Mouse (Mus musculus): Measurements from ENCODE around the gene Pkp4. TPM values are rescaled to one million over a fixed set of nuclear protein-coding genes. Genes with fewer than 3 reads are reported as not detected.

Gene Pkp4
- polyA plus RNA-seq, 1 experiment from 2014 or later, result 48.3 TPM

- 62% methylated on average over 4 of the region's 4 CpGs for WGBS
- no peak overlapping the region for H3K27ac ChIP-seq (ENCODE audit: low read length)
- ATAC-seq (replicated peaks; ENCODE audit: extremely low read depth, insufficient read depth, low FRiP score), result no peak
Measured at GRCm38 (mm10) chr2:59178960-59179359, 18.3 kb downstream of the Pkp4 start.

GRCm38 (mm10) chr2:59179487-59179886, 18.8 kb downstream of the Pkp4 start:
- Histone ChIP-seq H3K9ac (ENCODE audit: low read length) (no peak overlapping the region), H3K4me1 (ENCODE audit: control insufficient read depth, insufficient read depth, low read length) (peaks cover 13% of the 10 kb centered on the region), H3K36me3 (ENCODE audit: control insufficient read depth, insufficient read depth) (no peaks in the 10 kb centered on the region), H3K4me3 (ENCODE audit: low read length) (no peak overlapping the region), H3K4me2 (ENCODE audit: low read depth, low read length) (no peak overlapping the region), H3K27me3 (ENCODE audit: control insufficient read depth, insufficient read depth, low read length) (no peaks in the 10 kb centered on the region), H3K27ac (ENCODE audit: low read length) (no peak overlapping the region), H3K9me3 (replicated peaks; ENCODE audit: control insufficient read depth, low read length) (no peaks in the 10 kb centered on the region)
- WGBS, result 54% methylated on average over 5 of the region's 5 CpGs
- no peak for ATAC-seq (replicated peaks; ENCODE audit: extremely low read depth, insufficient read depth, low FRiP score)

More at GRCm38 (mm10) chr2:59178960-59179359, 18.3 kb downstream of the Pkp4 start:
- H3K36me3 ChIP-seq (ENCODE audit: control insufficient read depth, insufficient read depth), result no peaks in the 10 kb centered on the region
- H3K4me2 ChIP-seq (ENCODE audit: low read depth, low read length), result no peak overlapping the region
- peaks cover 13% of the 10 kb centered on the region for H3K4me1 ChIP-seq (ENCODE audit: control insufficient read depth, insufficient read depth, low read length)
- no peaks in the 10 kb centered on the region for H3K9me3 ChIP-seq (replicated peaks; ENCODE audit: control insufficient read depth, low read length)
- H3K4me3 ChIP-seq (ENCODE audit: low read length), result no peak overlapping the region
- no peaks in the 10 kb centered on the region for H3K27me3 ChIP-seq (ENCODE audit: control insufficient read depth, insufficient read depth, low read length)
- H3K9ac ChIP-seq (ENCODE audit: low read length), result no peak overlapping the region

- no peak overlapping the region for H3K4me2 ChIP-seq (ENCODE audit: low read depth, low read length)
- no peaks in the 10 kb centered on the region for H3K9me3 ChIP-seq (replicated peaks; ENCODE audit: control insufficient read depth, low read length)
- no peak overlapping the region for H3K9ac ChIP-seq (ENCODE audit: low read length)
- no peak overlapping the region for H3K27ac ChIP-seq (ENCODE audit: low read length)
- H3K4me3 ChIP-seq (ENCODE audit: low read length), result no peak overlapping the region
- ATAC-seq (replicated peaks; ENCODE audit: extremely low read depth, insufficient read depth, low FRiP score), result no peak
- peaks cover 13% of the 10 kb centered on the region for H3K4me1 ChIP-seq (ENCODE audit: control insufficient read depth, insufficient read depth, low read length)
- H3K36me3 ChIP-seq (ENCODE audit: control insufficient read depth, insufficient read depth), result no peaks in the 10 kb centered on the region
- H3K27me3 ChIP-seq (ENCODE audit: control insufficient read depth, insufficient read depth, low read length), result no peaks in the 10 kb centered on the region
- 86% methylated on average over 15 of the region's 15 CpGs for WGBS
Measured at GRCm38 (mm10) chr2:59181321-59182113, 20.9 kb downstream of the Pkp4 start.

GRCm38 (mm10) chr2:59183541-59183940, 22.9 kb downstream of the Pkp4 start:
- Histone ChIP-seq H3K9me3 (replicated peaks; ENCODE audit: control insufficient read depth, low read length) (no peaks in the 10 kb centered on the region), H3K4me3 (ENCODE audit: low read length) (no peak overlapping the region), H3K4me2 (ENCODE audit: low read depth, low read length) (no peak overlapping the region), H3K27me3 (ENCODE audit: control insufficient read depth, insufficient read depth, low read length) (no peaks in the 10 kb centered on the region), H3K4me1 (ENCODE audit: control insufficient read depth, insufficient read depth, low read length) (peaks cover 12% of the 10 kb centered on the region), H3K27ac (ENCODE audit: low read length) (no peak overlapping the region), H3K9ac (ENCODE audit: low read length) (no peak overlapping the region), H3K36me3 (ENCODE audit: control insufficient read depth, insufficient read depth) (peaks cover 7% of the 10 kb centered on the region)
- no peak for ATAC-seq (replicated peaks; ENCODE audit: extremely low read depth, insufficient read depth, low FRiP score)
- 79% methylated on average over 4 of the region's 4 CpGs for WGBS

- peaks cover 7% of the 10 kb centered on the region for H3K36me3 ChIP-seq (ENCODE audit: control insufficient read depth, insufficient read depth)
- H3K4me1 ChIP-seq (ENCODE audit: control insufficient read depth, insufficient read depth, low read length), result peaks cover 7% of the 10 kb centered on the region
- 90% methylated on average over 11 of the region's 11 CpGs for WGBS
- H3K9me3 ChIP-seq (replicated peaks; ENCODE audit: control insufficient read depth, low read length), result no peaks in the 10 kb centered on the region
- H3K9ac ChIP-seq (ENCODE audit: low read length), result no peak overlapping the region
- no peak overlapping the region for H3K4me3 ChIP-seq (ENCODE audit: low read length)
- ATAC-seq (replicated peaks; ENCODE audit: extremely low read depth, insufficient read depth, low FRiP score), result no peak
- H3K27ac ChIP-seq (ENCODE audit: low read length), result no peak overlapping the region
- H3K27me3 ChIP-seq (ENCODE audit: control insufficient read depth, insufficient read depth, low read length), result no peaks in the 10 kb centered on the region
- no peak overlapping the region for H3K4me2 ChIP-seq (ENCODE audit: low read depth, low read length)
Measured at GRCm38 (mm10) chr2:59184107-59185064, 23.7 kb downstream of the Pkp4 start.

- peaks cover 7% of the 10 kb centered on the region for H3K36me3 ChIP-seq (ENCODE audit: control insufficient read depth, insufficient read depth)
- peaks cover 17% of the 10 kb centered on the region for H3K4me1 ChIP-seq (ENCODE audit: control insufficient read depth, insufficient read depth, low read length)
- H3K27ac ChIP-seq (ENCODE audit: low read length), result no peak overlapping the region
- 88% methylated on average over 8 of the region's 8 CpGs for WGBS
- H3K27me3 ChIP-seq (ENCODE audit: control insufficient read depth, insufficient read depth, low read length), result no peaks in the 10 kb centered on the region
- no peak overlapping the region for H3K4me2 ChIP-seq (ENCODE audit: low read depth, low read length)
- H3K4me3 ChIP-seq (ENCODE audit: low read length), result no peak overlapping the region
- no peak overlapping the region for H3K9ac ChIP-seq (ENCODE audit: low read length)
- H3K9me3 ChIP-seq (replicated peaks; ENCODE audit: control insufficient read depth, low read length), result no peaks in the 10 kb centered on the region
- no peak for ATAC-seq (replicated peaks; ENCODE audit: extremely low read depth, insufficient read depth, low FRiP score)
Measured at GRCm38 (mm10) chr2:59186122-59186521, 25.5 kb downstream of the Pkp4 start.

- Histone ChIP-seq H3K9ac (ENCODE audit: low read length) (no peak overlapping the region), H3K27me3 (ENCODE audit: control insufficient read depth, insufficient read depth, low read length) (no peaks in the 10 kb centered on the region), H3K4me1 (ENCODE audit: control insufficient read depth, insufficient read depth, low read length) (peaks cover 23% of the 10 kb centered on the region), H3K9me3 (replicated peaks; ENCODE audit: control insufficient read depth, low read length) (no peaks in the 10 kb centered on the region), H3K4me2 (ENCODE audit: low read depth, low read length) (no peak overlapping the region), H3K27ac (ENCODE audit: low read length) (no peak overlapping the region), H3K4me3 (ENCODE audit: low read length) (no peak overlapping the region), H3K36me3 (ENCODE audit: control insufficient read depth, insufficient read depth) (peaks cover 7% of the 10 kb centered on the region)
- no peak for ATAC-seq (replicated peaks; ENCODE audit: extremely low read depth, insufficient read depth, low FRiP score)
- WGBS, result 92% methylated on average over 6 of the region's 6 CpGs
Measured at GRCm38 (mm10) chr2:59186966-59187365, 26.3 kb downstream of the Pkp4 start.

GRCm38 (mm10) chr2:59188306-59188705, 27.7 kb downstream of the Pkp4 start:
- no peak overlapping the region for H3K4me2 ChIP-seq (ENCODE audit: low read depth, low read length)
- H3K4me3 ChIP-seq (ENCODE audit: low read length), result no peak overlapping the region
- H3K9ac ChIP-seq (ENCODE audit: low read length), result no peak overlapping the region
- no peaks in the 10 kb centered on the region for H3K9me3 ChIP-seq (replicated peaks; ENCODE audit: control insufficient read depth, low read length)
- H3K27me3 ChIP-seq (ENCODE audit: control insufficient read depth, insufficient read depth, low read length), result no peaks in the 10 kb centered on the region
- no peak overlapping the region for H3K27ac ChIP-seq (ENCODE audit: low read length)
- ATAC-seq (replicated peaks; ENCODE audit: extremely low read depth, insufficient read depth, low FRiP score), result no peak
- 85% methylated on average over 8 of the region's 8 CpGs for WGBS
- peaks cover 28% of the 10 kb centered on the region for H3K4me1 ChIP-seq (ENCODE audit: control insufficient read depth, insufficient read depth, low read length)
- peaks cover 7% of the 10 kb centered on the region for H3K36me3 ChIP-seq (ENCODE audit: control insufficient read depth, insufficient read depth)

Data from heart, embryonic 16.5 days (tissue).